Mouse (Mus musculus) spleen, adult 2 months (tissue): Measurements from ENCODE around the gene Nfkb1. TPM values are rescaled to one million over a fixed set of nuclear protein-coding genes. Genes with fewer than 3 reads are reported as not detected.

Source experiments
- DNase-seq, 2 experiments: peaks; one replicate each; pipeline versions ENCODE4 v3.0.0 to v3.0.0-alpha.2; 2012 to 2021; ENCODE audit warnings: low spot score in 2 of 2, low read depth in 1 of 2
- H3K27ac ChIP-seq: fragments of 200-500 bp; 2 replicates; pipeline ENCODE4 v1.5.1; 2012; ENCODE audit warnings: low read length, inconsistent platforms; ENCODE audit not compliant: insufficient read depth
- H3K27me3 ChIP-seq: fragments of 200-500 bp; 2 replicates; pipeline ENCODE4 v1.6.1; 2012; ENCODE audit warnings: mild to moderate bottlenecking, moderate library complexity, low read length, inconsistent platforms; ENCODE audit not compliant: control insufficient read depth, insufficient read depth
- H3K36me3 ChIP-seq: fragments of 200-500 bp; 2 replicates; pipeline ENCODE4 v1.6.1; 2012; ENCODE audit warnings: mild to moderate bottlenecking, low read length, inconsistent platforms; ENCODE audit not compliant: control insufficient read depth, insufficient read depth
- H3K4me1 ChIP-seq: fragments of 200-500 bp; 2 replicates; pipeline ENCODE4 v1.6.1; 2011; ENCODE audit warnings: inconsistent platforms; ENCODE audit not compliant: control insufficient read depth, insufficient read depth, insufficient read length
- H3K4me3 ChIP-seq: fragments of 200-500 bp; 2 replicates; pipeline ENCODE4 v1.5.1; 2011; ENCODE audit warnings: mild to moderate bottlenecking, inconsistent platforms; ENCODE audit not compliant: insufficient read depth, insufficient read length; ENCODE audit errors: extremely low read depth
- CTCF ChIP-seq: fragments of 200-500 bp; IDR thresholded peaks from 2 replicates; pipeline ENCODE4 v1.5.1; 2011; ENCODE audit warnings: mild to moderate bottlenecking, inconsistent platforms; ENCODE audit not compliant: insufficient read depth, insufficient read length, insufficient replicate concordance; ENCODE audit errors: extremely low read depth
- POLR2A ChIP-seq: fragments of 200-500 bp; IDR thresholded peaks from 2 replicates; pipeline ENCODE4 v1.6.1; 2011; ENCODE audit warnings: low read depth, low read length, inconsistent platforms
- WGBS: fragments of 180-500 bp; shearing (Covaris S2); methylation state at CpG from one replicate; pipeline ENCODE4 v1.1.7; 2018; 5-methylcytosine and 5-hydroxymethylcytosine counted together
- polyA plus RNA-seq: library from polyadenylated mRNA; depleted of rRNA; stranded (reverse); fragments of >200 nt; gene quantifications from 2 replicates; pipeline ENCODE4 v1.2.3, GENCODE M21; 2012; rRNA removed

The Nfkb1 gene
- polyA plus RNA-seq, 1 experiment, result 188 TPM

- 83% methylated on average over 13 of the region's 13 CpGs for WGBS
- H3K27me3 ChIP-seq, result no peaks in the 10 kb centered on the region
- H3K4me1 ChIP-seq, result no peaks in the 10 kb centered on the region
- no peak overlapping the region for H3K4me3 ChIP-seq
- TF ChIP-seq POLR2A, result no peak
- TF ChIP-seq CTCF, result no peak
- H3K27ac ChIP-seq, result no peak overlapping the region
- no peak for DNase-seq
- peaks cover 11% of the 10 kb centered on the region for H3K36me3 ChIP-seq
Measured at GRCm38 (mm10) chr3:135546212-135546923, 145.0 kb downstream of the Nfkb1 start.

Other genes with a start within 250 kb of the Nfkb1 start
- gene Manba, start 205.9 kb downstream of the Nfkb1 start, polyA plus RNA-seq, result 4.4 and 5.1 TPM in 2 replicates
- gene Slc39a8, start 133.7 kb upstream of the Nfkb1 start, polyA plus RNA-seq, result 2.0 and 2.8 TPM in 2 replicates